Mouse (Mus musculus): Measurements from ENCODE around the gene Reep6.

Reep6 gene

DNA sequence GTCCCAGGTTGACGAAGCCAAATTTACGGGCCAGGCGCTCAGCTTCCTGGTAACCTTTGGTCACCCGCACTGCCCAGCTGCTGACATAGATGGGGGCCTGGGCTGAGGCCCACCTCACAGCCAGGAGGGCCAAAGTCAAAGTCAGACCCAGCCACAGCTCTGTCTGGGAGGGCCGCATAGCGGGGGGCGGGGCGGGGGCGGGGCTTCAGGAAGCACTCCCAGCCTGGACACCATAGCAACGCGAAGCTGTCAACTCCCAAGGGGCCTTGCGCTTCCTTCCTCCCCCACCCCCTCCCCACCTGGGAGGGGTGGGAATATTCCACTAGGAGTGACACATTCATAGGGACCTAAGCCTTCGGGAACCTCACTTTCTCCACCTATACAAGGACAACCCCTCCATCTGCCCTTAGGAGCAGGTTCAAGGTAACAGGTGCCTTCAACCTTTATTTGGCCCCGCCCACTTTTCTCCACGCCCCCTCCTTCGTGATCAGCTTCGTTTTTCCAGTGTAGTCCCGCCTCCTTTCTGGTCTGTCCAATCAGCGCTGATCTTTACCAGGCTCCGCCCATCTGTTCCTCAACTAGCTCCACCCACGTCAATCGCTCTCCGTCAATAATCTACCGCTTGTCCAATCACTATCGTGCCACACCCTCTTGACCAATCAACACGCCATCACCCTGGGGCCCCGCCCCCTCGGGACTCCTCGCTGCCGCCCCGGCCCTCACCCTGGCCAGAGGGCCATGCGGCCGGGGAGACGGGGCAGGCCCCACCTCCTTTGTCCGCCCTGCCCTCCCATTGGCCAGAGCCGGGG is at the start of gene Reep6, which contains the start of gene Pcsk4:
Gene Reep6, plus strand, starts transcription at position 681 of the 809 bp plus-strand sequence.
Gene Pcsk4, minus strand, starts transcription at position 226 of the 809 bp plus-strand sequence.
- DNase-seq = peak; percentile 99

DNA sequence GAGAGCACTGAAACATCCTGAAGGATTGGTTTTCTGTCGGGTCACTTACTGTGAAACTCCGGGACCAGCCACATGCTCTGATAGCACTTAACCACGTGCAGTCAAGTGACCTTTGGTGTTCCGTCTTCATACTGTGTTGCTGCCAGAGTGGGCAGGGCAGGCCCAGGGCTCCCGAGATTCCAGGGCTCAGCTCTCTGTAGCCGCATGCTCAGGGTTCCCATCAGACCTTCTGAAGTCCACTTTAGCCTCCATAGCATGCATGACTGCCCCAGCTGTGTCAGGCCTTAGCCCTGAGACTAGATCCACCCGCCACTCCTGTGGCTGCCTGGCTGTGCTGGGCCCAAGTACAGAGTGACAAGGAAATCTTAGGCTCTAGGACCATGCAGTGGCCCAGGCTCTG is 48.4 kb upstream of the Reep6 start:
- no peak for DNase-seq

DNA sequence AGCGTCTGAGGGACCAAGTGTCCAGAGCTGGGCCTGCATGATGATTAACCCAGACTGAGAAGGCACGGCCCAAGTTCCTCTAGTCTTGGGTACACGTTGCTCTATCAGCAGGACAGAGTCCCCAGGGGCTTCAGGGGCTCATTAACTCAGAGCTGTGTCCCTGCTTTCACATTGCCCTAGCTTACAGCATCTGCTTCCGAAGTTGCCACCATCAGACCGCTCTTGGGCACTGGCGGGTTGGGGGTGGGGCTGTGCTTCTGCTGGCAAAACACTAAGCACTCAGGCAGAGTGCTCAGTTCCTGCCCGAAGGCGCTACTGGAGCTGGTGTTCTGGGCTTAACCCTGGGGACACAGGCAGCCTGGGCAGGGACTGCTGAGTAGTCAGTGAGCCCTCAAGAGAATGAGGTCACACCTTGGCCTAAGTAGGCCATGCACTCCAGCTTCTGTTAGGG is 47.8 kb upstream of the Reep6 start:
- DNase-seq = peak; percentile 77

DNA sequence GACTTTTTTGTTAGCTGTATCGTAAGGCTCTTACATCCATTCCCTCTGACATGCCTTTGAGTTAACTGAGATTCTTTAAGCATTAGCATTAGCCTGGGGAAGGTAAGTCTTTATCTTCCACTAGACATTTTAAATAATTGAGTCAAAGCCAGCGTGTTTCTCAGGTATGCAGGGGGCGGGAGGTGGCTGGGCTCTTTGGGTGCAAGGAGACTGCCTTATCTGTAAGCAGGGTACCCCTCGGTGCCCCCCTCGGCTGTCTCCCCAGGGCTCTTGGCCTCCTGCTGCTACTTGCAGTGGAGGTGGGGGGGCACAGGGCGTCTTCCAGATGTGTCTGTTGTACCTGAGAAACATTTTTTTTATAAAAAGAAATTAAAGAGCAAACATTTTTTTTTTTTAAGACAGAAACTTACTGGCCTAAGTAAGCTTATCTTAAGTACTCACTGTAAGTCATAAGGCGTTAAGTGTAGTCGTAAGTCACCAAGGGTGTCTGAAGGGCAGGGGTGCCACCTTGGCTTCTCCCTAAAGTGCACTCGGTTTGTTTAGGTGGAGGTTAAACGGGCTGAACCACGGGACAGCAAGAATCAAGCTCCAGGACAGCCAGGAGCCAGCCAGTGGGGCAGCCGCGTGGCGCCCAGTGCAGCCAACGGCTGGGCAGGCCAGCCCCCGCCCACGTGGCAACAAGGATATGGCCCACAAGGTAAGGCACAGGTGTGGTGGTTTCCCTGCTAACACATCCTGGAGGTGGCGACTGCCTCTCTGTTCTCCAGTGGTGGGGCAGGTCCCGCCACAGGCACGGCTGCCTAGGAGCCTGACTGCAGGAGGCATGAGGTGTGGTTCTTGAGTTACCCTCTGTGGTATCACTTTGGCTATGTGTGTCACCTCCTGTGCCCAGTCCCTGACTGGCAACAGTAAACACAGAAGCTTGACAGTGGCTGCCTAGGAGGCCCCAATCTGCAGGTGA is 47.0 kb upstream of the Reep6 start:
- peak; percentile 56 for DNase-seq

DNA sequence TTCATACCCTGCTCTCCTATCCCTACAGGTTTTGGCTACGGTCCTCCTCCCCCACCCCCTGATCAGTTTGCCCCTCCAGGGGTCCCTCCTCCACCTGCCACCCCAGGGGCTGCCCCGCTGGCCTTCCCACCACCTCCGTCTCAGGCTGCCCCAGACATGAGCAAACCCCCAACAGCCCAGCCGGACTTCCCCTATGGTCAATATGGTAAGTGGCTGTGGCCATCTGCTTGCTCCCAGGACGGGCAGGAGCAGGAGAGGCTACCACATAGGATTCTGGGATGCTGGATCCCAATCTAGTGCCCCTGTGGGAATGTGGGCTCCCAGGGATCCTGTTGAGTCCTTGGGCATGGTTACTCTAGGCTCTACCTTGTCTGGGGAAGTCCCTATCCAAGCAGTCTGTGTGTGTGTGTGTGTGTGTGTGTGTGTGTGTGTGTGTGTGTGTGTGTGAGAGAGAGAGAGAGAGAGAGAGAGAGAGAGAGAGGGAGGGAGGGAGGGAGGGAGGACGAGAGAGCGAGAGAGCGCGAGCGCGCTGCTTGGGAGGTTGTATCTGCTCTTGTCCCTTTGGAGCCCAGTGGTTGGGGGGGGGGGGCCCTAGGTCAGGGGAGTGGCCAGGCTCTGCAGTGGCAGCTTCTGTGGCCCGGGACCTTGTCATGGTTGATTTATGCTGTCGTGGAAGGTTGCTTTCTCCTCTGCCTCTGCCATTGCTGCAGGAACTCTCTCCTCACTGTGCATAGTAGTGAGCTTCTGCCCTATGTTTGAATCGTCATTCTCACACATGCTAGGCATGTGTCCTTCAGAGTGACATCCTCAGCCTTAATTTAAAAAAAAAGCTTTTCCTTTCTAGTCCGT is 44.3 kb upstream of the Reep6 start:
- no peak for DNase-seq

DNA sequence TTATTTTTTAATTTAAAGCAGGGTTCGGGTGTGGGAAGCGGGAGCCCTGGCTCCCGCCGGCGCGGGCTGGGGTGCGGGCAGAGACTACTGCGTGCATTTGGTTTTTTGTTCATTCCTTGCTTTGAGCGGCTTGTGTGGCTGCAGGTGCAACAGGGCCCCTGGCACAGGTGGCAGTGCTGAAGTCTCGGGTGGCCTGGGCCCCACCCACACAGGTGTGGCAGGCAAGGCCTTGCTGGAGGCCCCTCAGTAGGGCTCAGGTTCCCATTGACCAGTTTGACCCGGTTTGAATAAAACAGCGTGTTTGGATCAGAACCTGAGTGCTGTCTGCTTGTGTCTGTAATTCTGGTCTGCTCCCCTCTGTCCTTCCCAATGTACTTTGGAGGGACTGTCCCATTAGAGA is 41.7 kb upstream of the Reep6 start:
- no peak for DNase-seq

DNA sequence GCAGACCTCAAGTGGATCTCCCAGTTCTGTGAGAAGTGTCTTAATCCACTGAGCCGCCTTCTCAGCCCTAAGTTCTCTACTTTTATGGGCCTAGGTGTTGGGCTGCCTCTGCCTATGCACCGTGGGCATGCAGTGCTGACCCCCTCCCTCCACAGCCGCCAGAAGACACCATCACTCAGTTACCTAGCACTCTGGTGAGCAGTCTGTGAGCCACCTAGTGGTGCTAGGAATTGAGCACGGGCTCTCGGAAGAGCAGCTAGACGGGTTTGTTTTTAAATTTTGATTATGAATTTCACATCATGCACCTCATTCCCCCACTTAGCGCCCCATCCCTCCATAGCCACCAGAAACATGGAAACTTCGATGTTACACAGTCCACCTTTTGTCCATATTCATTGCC is 41.1 kb upstream of the Reep6 start:
- no peak for DNase-seq

DNA sequence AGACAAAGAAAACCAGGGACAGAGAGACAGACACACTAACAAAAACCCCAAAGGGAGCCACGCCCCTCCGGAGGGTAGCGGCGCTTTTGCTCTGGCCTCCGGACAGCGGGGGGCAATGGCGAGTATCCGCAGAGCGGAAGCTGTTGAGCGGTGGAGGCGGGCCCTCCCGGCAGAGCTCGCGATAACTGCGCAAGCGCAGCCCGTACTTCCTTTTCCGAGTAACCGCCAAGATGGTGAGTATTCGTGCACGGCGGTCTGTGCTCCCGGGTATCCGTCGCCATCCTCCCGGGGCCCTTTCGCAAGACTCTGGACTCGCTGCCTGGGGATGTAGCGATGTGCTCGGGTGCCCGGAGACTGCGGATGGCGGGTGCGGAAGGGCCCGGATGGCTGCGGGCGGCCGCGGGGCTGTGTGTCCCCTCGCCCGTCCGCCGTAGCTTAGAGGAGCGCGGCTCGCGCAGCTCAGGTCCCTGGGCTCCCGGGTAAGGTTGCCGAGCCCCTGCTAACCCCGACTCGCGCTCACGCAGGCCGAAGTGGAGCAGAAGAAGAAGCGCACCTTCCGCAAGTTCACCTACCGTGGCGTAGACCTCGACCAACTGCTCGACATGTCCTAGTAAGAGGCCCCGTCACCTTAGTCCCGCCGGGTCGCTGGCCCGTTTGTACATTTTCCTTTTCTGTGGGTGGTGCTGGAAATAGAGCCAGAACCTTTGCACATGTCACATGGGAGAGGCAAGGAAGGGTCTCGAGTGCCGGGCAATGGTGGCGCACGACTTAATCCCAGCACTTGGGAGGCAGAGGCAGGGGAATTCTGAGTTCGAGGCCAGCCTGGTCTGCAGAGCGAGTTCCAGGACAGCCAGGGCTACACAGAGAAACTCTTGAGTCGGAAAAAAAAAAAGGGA is 37.3 kb upstream of the Reep6 start, which contains the start of gene Rps15:
Gene Rps15, plus strand, starts transcription at position 203 of the 896 bp plus-strand sequence.
- peak; percentile 98 for DNase-seq

DNA sequence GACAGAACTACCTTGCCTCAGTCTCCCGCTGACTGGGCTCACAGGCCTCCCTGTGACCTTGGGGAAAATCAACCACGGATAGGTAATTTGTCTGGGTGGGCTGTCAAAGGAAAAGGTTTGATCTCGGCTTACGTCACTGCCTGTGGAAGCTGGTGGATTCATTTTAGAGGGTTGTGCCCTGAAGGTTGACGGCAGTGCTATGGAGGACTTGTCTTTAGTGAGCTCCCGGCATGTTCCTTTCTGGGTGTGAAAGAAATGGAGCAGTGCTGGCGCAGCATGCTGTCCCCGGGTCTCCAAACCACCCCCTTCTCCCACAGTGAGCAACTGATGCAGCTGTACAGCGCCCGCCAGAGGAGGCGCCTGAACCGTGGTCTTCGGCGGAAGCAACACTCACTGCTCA is 36.4 kb upstream of the Reep6 start:
- DNase-seq = no peak

DNA sequence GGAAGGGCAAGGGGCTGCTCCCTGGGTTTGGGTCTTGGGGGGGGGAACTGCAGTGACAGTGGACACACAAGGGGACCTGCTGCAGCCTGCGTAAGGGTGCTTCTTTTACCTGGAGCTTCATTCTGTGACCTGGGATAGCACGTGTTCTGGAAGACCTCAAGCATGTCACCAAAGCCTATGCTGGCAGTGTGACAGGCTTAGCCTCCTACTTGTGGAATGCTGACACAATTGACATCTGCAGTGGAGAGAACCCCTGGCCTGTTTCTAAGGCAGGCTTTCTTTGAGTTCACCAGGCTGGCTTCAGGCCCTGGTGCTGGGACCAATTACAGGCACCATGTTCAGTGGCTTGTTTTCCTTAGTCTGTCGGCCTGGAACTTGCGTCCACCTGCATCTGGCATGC is 35.4 kb upstream of the Reep6 start:
- DNase-seq = no peak

DNA sequence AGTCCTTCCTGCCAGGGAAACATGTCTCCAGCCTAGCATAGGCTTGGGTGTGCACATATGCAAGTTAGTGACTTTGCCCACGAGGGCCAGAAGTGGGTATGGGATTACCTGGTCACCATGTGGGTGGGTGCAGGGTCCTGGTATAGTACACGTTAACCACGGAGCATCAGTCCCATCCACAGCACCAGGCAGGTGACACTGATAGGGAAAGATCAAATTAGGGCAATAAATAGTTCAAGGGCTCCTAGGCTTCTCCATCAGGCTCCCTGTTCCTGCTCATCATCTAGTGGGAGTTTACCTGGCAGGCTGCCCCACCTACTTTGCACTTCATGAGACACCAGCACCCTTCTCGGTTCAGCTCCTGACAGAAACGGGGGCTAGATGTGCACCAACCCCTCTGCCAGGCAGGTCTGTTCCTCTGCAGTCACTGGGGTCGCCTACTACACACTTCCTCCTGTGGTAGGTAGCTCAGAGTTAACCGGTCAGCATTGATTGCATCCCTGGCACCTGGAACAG is 34.9 kb upstream of the Reep6 start:
- no peak for DNase-seq

DNA sequence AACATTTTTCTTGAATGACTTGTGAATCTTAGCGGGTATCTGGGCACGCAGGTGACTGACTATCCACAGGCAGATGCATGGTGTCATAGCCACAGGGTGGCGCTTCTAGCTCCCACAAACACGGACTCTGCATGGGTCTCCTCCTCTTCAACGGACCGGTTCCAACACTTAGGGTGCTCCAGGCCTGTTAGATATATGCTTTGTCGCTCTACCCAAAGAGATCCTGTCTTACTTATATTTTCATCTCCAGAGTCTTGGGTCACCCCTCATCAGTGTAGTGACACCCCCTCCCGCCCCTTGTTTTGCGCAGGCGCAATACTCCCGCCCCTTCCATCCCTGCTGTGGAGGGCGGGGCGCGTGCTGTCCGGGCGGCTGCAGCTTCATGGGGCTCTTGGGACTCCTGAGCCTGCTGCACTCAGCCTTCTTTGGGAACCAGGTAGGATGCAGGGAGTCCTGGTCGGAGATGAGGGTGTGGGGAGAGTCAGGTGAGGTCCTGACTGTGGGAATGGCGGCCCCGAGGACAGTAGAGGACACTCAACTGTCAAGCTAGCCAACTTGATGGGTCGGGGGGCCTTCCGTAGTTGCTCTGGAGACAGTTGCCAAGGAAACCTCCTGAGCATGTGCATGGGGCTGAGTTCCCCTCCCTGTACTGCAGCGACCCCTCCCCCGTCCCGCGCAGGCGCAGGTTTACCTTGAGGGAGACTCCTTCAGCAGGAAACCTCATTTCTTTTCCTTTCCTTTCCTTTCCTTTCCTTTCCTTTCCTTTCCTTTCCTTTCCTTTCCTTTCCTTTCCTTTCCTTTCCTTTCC is 33.9 kb upstream of the Reep6 start, which contains the start of gene Apc2:
Gene Apc2, plus strand, starts transcription at position 360 of the 808 bp plus-strand sequence.
- DNase-seq = peak; percentile 80

DNA sequence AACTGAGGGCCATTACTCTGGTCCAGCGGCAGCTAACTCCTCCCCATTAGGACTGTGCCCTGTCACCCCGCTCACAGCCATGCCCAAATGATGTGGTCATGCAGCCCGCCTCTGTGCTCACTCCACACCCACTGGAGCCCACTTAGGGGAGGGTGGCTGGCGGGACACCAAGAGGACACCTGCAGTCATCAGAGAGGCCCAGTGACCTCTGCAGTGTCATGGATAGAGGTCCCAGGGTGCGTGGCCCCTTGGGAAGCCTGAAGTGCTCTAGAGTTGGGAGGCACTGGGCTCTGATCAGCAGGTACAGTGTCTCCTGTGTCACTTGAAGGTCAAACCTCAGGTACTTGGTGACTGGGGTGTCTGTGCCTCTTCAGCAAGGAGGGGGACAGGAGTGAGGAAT is 32.9 kb upstream of the Reep6 start:
- no peak for DNase-seq

DNA sequence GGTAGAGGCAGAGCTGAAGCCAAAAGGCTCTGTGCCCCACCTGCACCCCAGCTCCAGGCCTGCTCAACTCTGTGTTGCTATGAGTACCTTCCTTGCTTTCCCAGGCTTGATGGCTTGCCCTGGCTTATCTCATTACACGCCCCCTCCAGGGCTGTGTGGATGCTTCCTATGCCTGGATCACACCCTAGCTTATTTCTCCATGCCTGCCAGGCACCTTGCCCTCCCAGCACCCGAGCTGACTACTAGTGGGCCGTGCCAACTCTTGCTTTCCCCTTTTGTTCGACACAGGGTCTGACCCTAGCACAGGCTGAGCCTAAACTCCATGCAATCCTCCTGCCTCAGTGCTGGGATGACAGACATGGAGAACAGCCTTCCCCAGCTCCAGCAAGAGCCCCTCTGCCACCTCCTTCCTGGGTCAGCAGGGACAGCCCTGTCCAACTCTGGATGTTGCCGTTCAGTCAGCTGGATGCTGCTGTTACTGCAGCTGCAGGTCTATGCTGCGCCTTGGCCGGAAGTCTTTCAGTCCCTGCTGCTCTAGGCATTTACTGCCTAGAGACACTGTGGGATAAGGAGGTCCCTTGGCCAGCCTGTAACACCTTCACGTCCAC is 32.1 kb upstream of the Reep6 start:
- DNase-seq = no peak

DNA sequence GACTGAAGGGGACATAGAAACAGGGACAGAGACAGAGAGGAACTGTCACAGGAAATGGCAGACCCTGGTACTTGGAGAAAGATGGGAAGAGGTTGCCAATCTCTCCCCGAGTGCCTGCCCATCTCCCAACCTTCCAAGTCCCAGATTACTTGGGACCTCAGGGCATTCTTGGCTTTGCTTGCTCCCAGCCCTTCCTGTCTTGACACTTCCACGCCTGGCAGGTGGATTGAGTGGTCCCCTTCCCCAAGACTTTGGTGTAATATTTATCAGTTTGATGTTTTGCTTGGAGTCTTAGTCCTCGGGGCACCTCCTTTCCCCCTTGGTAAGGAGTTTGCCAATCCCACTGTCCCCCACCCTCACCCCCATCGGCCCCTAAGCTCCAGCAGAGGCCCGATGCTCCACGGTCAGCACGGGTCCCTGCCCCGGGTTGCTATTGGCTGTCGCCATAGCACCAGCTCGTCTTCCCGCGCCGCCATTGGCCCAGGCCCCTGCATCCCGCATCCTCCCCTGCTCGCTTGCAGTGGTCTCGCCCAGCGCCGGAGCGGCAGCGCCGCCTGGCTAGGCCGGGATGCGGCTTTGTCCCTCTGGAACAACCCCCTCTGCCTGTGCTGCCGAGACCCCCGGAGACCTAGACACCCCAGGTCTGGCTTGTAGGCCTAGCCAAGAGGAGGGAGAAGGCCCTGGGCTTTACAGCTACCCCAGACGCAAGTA is 31.0 kb upstream of the Reep6 start:
- DNase-seq = peak; percentile 67

DNA sequence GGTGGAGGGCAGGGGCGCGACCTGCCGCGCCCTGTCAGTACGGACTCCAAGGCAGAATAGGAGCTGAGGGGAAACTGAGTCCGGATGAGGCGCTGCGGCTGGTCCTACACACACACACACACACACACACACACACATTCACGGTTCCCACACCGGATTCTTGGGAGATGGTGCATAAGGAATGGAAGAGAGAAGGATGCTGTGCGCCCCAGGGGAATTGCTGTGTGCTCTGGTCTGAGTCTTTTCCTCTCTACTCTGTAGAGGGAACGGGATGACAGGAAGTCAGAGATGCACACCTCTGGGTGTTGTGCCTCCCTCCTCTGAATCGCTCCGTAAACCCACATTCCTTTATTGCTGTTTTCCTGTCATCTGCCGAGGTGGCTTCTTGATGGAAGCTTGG is 30.5 kb upstream of the Reep6 start:
- no peak for DNase-seq

DNA sequence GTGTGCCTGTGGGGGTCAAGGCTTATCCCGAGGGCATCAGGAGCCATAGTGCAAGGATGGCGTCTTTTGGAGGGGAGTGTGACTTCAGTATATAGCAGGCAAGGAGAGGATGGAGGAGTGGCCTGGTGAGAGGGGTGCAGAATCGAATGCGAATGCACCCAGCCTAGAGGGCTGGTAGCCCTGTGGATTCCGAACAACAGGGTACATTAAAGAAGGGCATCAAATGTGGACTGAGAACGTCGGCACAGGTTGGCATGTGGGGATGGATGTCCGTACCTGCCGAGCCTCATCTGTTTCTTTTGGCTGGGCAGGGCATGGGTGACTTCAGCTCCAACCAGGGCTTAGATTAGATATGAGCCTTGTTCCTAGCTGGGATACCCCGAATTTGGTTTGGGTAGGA is 29.9 kb upstream of the Reep6 start:
- no peak for DNase-seq

DNA sequence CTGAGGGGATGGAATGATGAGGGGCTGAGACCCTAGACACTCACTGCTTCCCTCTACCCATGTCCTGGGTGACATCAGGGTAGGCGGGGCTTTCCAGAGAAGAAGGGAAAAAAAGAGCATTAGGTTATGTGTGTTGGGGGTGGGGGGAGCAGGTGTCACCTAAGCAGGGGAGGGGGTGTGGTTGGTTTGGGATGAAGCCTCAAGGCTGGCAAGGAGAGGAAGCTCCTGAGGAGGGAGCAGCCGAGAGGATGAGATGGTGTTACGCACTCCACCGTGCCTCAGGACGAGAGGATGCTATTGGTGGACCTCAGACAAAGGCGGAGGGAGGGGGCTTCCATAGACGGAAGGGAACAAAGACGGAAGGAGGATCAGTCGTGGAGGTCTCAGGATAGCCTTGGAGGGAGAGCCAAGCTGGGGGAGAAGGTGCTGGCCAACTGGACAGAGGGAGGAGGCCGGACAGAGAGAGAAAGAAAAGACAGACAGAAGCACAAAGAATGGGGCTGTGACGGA is 29.0 kb upstream of the Reep6 start:
- no peak for DNase-seq

All from lung, postnatal 10 days (tissue).